Mouse (Mus musculus) inflammation-experienced regulatory T-cells, adult 6 months (primary cell): ENCODE measurements at regions not wholly inside any gene's neighbourhood (a gene's known extent, or its start where the extent isn't known, plus 50 kb on each side); places are given as distances from the start of the nearest gene placed in this dataset.

Experiments
- ATAC-seq: one replicate; pipeline ENCODE4 v1.8.0; 2017

GRCm38 (mm10) chr6:31995977-31996376, 54.1 kb upstream of the 1700012A03Rik start:
- ATAC-seq = no peak

DNA sequence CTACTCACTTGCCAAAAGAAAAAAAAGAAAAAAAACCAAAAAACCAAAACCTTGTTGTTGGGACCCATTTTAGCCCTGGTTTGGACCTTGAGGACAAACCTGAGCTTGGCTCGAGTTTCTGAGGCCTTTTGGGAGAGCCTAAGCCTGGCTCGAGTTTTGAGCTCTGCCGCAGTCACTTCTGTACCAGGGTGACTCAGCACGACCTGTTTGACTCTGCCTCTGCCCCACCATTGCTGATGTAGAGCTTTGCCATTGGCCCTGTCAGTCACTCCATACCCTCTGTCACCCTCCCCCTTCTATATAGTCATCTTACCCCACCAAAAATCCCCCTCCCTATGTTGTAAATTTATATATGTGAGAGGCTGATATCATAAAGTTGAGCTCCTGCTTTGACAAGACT, 54.8 kb upstream of the 1700012A03Rik start:
- ATAC-seq = no peak

GRCm38 (mm10) chr6:31985698-31986097, 64.3 kb upstream of the 1700012A03Rik start:
- no peak for ATAC-seq

DNA sequence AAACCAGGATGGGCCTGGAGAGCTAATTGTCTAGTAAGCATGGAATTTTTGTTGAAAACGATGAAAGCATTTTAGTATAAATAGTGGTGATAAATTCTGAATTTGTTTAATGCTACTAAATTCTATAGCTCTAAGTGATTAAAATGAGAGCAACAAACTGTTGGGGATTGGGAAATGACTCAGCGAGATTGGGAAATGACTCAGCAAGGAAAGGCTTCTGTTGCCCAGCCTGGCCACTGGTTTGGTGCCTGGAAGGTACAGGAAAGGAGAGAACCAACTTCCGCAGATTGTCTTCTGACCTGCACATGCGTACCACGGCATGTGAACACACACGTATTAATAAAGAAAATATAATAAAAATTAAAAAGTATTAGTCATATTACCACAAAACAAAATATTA, 73.3 kb upstream of the 1700012A03Rik start:
- no peak for ATAC-seq

GRCm38 (mm10) chr6:31948063-31948481, 102.0 kb upstream of the 1700012A03Rik start:
- no peak for ATAC-seq

- ATAC-seq = no peak
These were observed 103.5 kb upstream of the 1700012A03Rik start for GRCm38 (mm10) chr6:31946572-31946971.

- ATAC-seq = no peak
These were observed 104.7 kb upstream of the 1700012A03Rik start for GRCm38 (mm10) chr6:31945347-31945746.

DNA sequence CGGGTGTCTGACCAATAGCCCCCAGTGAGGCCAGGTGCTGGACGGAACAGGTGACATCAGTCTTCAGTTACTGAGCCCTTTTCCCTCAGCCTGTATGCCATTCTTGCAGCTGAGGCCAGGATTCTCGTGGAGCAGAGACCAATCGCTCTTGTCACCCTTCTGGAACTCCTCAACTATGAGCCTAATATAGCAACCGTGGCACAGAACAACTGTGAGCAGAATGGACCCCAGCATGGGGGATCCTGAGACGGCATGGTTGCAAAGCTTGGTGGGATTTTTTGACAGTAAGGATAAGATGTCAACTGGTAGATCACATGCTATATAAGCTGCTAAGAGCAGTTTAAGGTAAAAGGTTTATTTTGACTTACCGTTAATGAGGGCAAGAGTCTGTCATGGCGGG, 105.5 kb upstream of the 1700012A03Rik start:
- no peak for ATAC-seq

DNA sequence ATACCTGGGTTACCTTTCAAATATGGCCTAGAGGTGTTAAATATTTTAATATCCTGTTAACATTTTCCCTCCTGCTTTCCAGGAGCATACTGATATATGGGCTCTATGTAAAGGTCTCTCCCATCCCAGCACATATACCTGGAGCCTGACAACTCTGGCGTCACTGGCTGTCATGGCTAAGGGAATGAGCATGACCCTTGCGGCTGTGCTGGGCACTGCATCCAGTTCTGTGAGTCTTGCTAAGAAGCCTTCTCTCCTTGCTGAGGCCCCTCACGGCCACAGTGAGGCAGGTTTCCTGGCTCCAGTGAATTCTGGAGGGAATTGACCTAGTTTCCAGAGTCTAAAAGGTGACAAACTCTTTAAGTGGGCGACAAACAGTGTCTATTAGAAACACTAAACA, 107.3 kb upstream of the 1700012A03Rik start:
- ATAC-seq = no peak

GRCm38 (mm10) chr6:31938216-31938814, 111.7 kb upstream of the 1700012A03Rik start:
- no peak for ATAC-seq

GRCm38 (mm10) chr6:31937146-31937545, 112.9 kb upstream of the 1700012A03Rik start:
- no peak for ATAC-seq

DNA sequence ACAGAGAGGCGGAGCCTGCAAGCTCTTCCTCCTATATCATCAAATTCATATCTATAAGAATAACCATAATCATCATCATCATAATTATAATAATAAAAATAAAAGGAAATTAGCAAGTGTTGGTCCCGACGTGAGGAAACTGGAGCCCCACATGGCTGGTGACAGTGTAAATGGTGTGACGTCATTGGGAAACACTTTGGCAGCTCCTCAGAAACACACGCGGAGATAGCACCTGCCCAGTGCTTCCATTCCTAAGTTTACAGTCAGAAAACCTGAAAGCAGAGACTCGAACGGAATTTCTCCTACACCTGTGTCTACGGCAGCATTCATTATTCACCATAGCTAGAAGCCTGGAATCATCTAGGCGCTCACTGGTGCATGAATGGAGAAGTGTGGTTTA, 115.2 kb upstream of the 1700012A03Rik start:
- ATAC-seq = no peak

DNA sequence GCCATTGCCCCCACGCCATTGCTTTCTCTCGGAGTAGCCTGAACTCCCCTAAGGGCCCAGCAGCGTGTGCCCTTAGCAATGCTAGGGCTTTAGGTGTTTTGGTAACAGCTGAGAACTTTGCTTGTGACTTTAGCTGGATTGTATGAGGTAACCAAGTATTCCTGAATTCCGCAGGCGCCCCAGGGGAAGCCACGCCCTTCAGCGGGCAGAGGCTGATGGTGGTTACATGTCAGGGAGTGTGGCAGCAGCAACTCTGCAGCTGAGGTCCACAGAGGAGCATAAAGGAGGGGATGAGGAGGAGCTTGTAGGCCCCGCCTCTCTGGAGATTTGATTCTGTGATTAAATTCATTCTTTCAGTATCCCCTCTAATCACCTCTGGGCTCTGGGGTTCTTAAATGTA, 116.1 kb upstream of the 1700012A03Rik start:
- ATAC-seq = no peak

- no peak for ATAC-seq
These were observed 116.7 kb upstream of the 1700012A03Rik start for GRCm38 (mm10) chr6:31933364-31933763.

GRCm38 (mm10) chr6:31931116-31931515, 118.9 kb upstream of the 1700012A03Rik start:
- no peak for ATAC-seq

DNA sequence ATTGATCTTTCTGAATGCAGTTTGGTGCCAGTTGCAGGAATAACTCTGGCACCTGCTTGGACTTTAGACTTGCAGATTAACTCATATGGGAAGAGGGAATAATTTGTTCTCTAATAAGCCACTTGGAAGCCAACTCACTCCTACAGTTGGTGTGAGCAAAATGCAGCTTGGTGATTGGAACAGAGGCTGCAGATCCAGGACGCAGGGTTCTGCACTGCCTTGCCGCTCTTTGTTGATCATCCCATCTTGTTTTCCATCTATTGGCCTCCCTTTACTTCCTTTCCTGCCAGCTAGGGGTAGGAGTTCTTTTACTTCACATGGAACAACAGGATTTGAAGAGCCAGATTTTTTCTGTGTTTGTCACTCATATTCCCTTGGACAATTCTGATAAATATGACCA, 120.9 kb upstream of the 1700012A03Rik start:
- no peak for ATAC-seq

- ATAC-seq = no peak
These were observed 122.9 kb upstream of the 1700012A03Rik start for GRCm38 (mm10) chr6:31927181-31927580.

DNA sequence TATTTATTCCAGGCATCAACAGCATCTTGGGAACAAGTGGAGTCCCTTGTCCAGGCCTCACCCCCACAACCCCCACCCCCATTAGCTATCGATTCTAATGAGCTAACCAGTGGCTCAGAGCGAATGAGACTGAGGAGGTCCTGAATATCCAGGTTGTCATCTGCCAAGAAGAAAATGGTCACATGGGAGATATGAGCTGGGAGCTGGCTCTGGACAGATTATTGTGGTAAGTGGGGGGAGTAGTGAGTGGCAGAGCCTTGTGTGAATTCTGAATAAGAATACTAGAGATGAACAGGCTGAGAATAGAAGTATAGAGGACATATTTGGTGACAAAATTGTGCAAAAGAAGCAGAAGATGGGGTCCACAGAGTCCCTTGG, 125.4 kb upstream of the 1700012A03Rik start:
- ATAC-seq = no peak

DNA sequence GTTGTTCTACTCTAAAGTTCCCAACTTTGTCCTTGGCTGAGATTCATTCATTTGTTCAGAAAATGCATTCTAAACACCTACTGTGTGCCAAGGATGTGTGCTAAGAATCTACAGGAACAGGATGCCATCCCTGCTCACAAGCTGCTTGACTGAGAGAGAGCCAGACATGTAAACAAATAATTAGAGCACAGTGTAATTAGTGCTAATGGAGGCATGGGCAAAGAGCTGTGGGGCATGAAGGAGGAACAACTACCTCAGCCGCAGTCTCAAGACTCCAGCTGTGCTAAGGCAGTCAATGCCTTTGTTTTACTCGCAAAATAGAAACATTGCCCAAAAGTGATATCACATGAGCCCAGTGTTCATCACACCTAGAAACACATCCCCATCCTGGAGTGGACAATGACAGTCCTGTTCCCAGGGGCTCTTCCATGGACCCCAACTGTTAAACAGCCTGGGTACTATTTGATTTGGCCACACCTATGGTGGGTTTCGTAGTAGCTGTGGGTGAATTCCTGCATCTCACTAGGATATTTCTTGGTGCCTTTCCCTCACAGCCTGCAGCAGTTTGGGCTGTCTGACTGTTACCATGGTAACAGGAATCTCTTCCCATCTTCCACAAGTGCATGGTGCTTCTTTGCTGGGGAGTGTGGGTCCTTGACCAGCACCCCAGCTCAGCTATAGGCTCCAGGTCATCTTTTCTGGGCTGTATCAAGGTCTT, 125.9 kb upstream of the 1700012A03Rik start:
- ATAC-seq = no peak

DNA sequence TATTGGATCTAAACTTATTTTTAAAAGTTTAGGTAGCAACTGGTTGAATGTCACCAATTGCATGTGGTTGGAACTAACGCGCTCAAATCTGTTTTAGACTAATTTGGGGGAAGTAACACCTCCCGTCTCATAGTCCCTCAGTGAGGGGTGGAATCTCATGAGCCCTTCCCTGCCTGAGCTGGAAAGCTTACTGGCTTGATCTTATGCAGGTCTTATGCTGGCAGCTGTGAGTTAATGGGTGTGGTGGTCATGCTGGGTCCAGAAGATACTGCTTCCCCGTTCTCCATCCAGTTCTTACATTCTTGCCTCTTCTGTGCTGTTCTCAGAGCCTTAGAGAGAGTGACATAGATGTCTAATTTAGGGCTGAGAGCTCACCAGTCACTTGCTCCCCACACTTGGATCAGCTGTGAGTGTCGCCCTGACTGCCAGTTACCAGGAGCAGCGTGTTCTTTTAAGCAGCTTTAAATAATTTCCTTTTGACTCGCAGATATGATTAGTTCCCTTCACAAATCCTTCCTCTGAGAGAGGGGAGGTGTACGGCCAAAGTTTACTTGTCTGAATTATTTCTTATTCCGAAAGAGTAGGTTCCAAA, 128.4 kb upstream of the 1700012A03Rik start:
- ATAC-seq = no peak

DNA sequence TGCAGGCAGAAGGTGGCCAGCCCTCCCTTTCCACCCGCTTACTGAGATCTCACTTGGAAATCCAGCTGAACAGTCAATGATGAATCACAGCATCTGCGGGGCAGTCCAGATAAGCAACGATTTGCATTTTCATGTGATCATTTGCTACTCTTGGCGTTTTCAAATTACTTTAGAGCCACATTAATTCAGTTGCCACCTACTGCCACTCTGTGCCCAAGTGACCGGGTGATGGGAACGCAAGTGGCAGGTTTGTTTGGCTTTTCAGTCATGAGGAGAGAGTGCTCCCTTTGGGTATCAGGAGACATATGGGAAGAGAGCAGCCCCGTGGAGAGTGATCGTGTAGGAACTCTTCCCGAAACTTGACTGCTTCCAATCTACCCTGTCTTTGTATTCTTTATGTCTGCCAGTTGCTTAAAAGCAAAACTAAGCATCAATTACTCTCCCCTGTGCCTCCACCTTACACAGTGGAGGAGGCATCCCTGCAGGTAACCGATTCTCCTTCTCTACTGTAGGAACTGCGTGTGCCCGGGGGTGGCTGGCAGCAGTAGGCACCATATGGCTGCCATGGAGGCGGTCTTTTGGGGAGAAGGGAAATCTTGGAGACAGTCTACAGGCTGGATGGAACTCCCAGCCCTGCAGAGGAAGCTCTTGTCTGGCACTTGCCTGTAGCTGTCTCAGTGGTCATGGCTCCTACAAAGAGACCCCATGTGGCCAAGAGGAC, 132.5 kb upstream of the 1700012A03Rik start:
- no peak for ATAC-seq

GRCm38 (mm10) chr6:31901791-31902190, 148.3 kb upstream of the 1700012A03Rik start:
- no peak for ATAC-seq

GRCm38 (mm10) chr6:31899055-31899454, 151.0 kb upstream of the 1700012A03Rik start:
- no peak for ATAC-seq

GRCm38 (mm10) chr6:31898609-31899008, 151.4 kb upstream of the 1700012A03Rik start:
- no peak for ATAC-seq
